23 mouse cellular contexts compared by ENCODE assay signal in genomic region chr2:30938574-30938991, GRCm38 (mm10). TPM values are rescaled to one million over a fixed set of nuclear protein-coding genes. Genes with fewer than 3 reads are reported as not detected.
DNase-seq lines count a peak whose midpoint lies in the region; ATAC-seq and TF ChIP-seq lines count a peak whose summit lies in the region.
"Had no signal": no experiment of that assay in that cellular context is flagged by ENCODE, and none has a peak within 500 bp of the region (broad histone marks: within the 10 kb centered on the region; RNA-seq: fewer than 3 reads in every experiment).

No protein-coding gene starts in this region.

- H3K27ac ChIP-seq in stomach, embryonic 15.5 days, result peak overlapping the region; percentile 23; the same call in 1 of the 2 replicates
- H3K27ac ChIP-seq: forebrain, embryonic 12.5 days; heart, embryonic 13.5 days; hindbrain, embryonic 15.5 days had no signal

- no peaks in the 10 kb centered on the region for H3K36me3 ChIP-seq in E14TG2a.4 (ENCODE audit: insufficient read depth, low read length)
- H3K36me3 ChIP-seq in stomach, embryonic 15.5 days, result no peaks in the 10 kb centered on the region
- H3K36me3 ChIP-seq: forebrain, embryonic 12.5 days; G1E; heart, embryonic 13.5 days; hindbrain, embryonic 15.5 days had no signal

- DNase-seq in ES-CJ7 (ENCODE audit: low read depth, low spot score), result peak; percentile 93
- peak; percentile 98 for DNase-seq in R1 (ENCODE audit: low read depth, low spot score)
- no peak for DNase-seq in gastrocnemius, postnatal 14 days
- no peak for DNase-seq in lung, adult 18-20 months
- no peak for DNase-seq in gastrocnemius, adult 18-20 months (ENCODE audit: low spot score)
- DNase-seq in MN1 (ENCODE audit: low spot score), result no peak
- DNase-seq: adrenal gland, postnatal 14 days; B cell, adult 2 months; cerebellum, adult 18-20 months; cerebellum, postnatal 10 days; gastrocnemius, postnatal 36 days; heart, adult 11 months; heart, postnatal 36 days; kidney, adult 11 months had no signal

- no peaks in the 10 kb centered on the region for H3K9me3 ChIP-seq in E14TG2a.4 (ENCODE audit: low read length)
- no peaks in the 10 kb centered on the region for H3K9me3 ChIP-seq in stomach, embryonic 15.5 days
- H3K9me3 ChIP-seq: forebrain, embryonic 12.5 days; G1E; heart, embryonic 13.5 days; hindbrain, embryonic 15.5 days had no signal

- H3K4me1 ChIP-seq in E14TG2a.4 (replicated peaks; ENCODE audit: low read depth, low read length), result peaks cover 67% of the 10 kb centered on the region
- H3K4me1 ChIP-seq in stomach, embryonic 15.5 days, result no peaks in the 10 kb centered on the region
- H3K4me1 ChIP-seq: hindbrain, embryonic 15.5 days had no signal

- no peak for TF ChIP-seq CTCF in E14TG2a.4 (conservative IDR thresholded peaks at IDR 0.05; ENCODE audit: low read length)

- peak overlapping the region; percentile 78 for H3K4me3 ChIP-seq in E14TG2a.4 (replicated peaks; ENCODE audit: low read length)
- no peak overlapping the region for H3K4me3 ChIP-seq in stomach, embryonic 15.5 days (replicated peaks)
- H3K4me3 ChIP-seq: forebrain, embryonic 12.5 days; heart, embryonic 13.5 days; hindbrain, embryonic 15.5 days had no signal

- H3K27me3 ChIP-seq in E14TG2a.4 (ENCODE audit: insufficient read depth, low read length), result no peaks in the 10 kb centered on the region
- H3K27me3 ChIP-seq in stomach, embryonic 15.5 days (replicated peaks), result no peaks in the 10 kb centered on the region
- H3K27me3 ChIP-seq: forebrain, embryonic 12.5 days; hindbrain, embryonic 15.5 days had no signal

- H3K9ac ChIP-seq in stomach, embryonic 15.5 days, result no peak overlapping the region
- H3K9ac ChIP-seq: forebrain, embryonic 12.5 days; heart, embryonic 13.5 days; hindbrain, embryonic 15.5 days had no signal

- WGBS in stomach, embryonic 15.5 days, result 40% methylated on average over 4 of the region's 4 CpGs

- no peak for ATAC-seq in stomach, embryonic 15.5 days (ENCODE audit: insufficient read depth, low FRiP score, low read depth)
- ATAC-seq: activated CD4-positive, CD25-positive, alpha-beta regulatory T cell, adult 4 months; CD4-positive, CD25-positive, alpha-beta regulatory T cell, adult 4 months; forebrain, embryonic 16.5 days had no signal

- H3K4me2 ChIP-seq in stomach, embryonic 15.5 days, result no peak overlapping the region
- H3K4me2 ChIP-seq: forebrain, embryonic 12.5 days; heart, embryonic 13.5 days; hindbrain, embryonic 15.5 days had no signal

- intact Hi-C loops in gastrocnemius, postnatal 14 days (cut with DNase I; ENCODE audit: low total_unique reads), result loop anchor here (5.0 kb wide), 1 partner anchor 111 kb away; no protein-coding TSS in a partner anchor

RNA-seq across cellular contexts. Expression of gene Ptges, which starts 8.9 kb away (rescaled TPM):
- polyA plus RNA-seq in stomach, embryonic 15.5 days (2015; fragmentation: Nextera tagmentation; extraction: Ambion mirVana), result 6.7 and 9.0 TPM in 2 replicates
- 1 to 10 TPM; 6.3 to 9.7 TPM for total RNA-seq in gastrocnemius, postnatal 14 days (2021)
- total RNA-seq in gastrocnemius, adult 18-20 months (2021), result 1 to 10 TPM; 2.9 to 4.0 TPM
- polyA plus RNA-seq: CD4-positive, CD25-positive, alpha-beta regulatory T cell, adult 4 months; G1E had no signal

RNA-seq across cellular contexts. Expression of gene Tor1b, which starts 14.2 kb away (rescaled TPM):
- 30.6 and 31.1 TPM in 2 replicates for polyA plus RNA-seq in stomach, embryonic 15.5 days (2015; fragmentation: Nextera tagmentation; extraction: Ambion mirVana)
- 10 to 100 TPM; 17.7 to 18.7 TPM for total RNA-seq in gastrocnemius, postnatal 14 days (2021)
- 10 to 100 TPM; 21.7 to 24.6 TPM for total RNA-seq in gastrocnemius, adult 18-20 months (2021)

RNA-seq across cellular contexts. Expression of gene Tor1a, which starts 29.1 kb away (rescaled TPM):
- polyA plus RNA-seq in stomach, embryonic 15.5 days (2015; fragmentation: Nextera tagmentation; extraction: Ambion mirVana), result 73.9 and 74.5 TPM in 2 replicates
- total RNA-seq in gastrocnemius, postnatal 14 days (2021), result 10 to 100 TPM; 11.2 to 11.7 TPM
- total RNA-seq in gastrocnemius, adult 18-20 months (2021), result 1 to 10 TPM; 6.4 to 7.1 TPM

RNA-seq across cellular contexts. Expression of gene BC005624, which starts 43.4 kb away (rescaled TPM):
- polyA plus RNA-seq in stomach, embryonic 15.5 days (2015; fragmentation: Nextera tagmentation; extraction: Ambion mirVana), result 53.8 TPM in 2 replicates
- total RNA-seq in gastrocnemius, postnatal 14 days (2021), result 10 to 100 TPM; 16.1 to 17.4 TPM
- 10 to 100 TPM; 27.0 to 31.3 TPM for total RNA-seq in gastrocnemius, adult 18-20 months (2021)

RNA-seq across cellular contexts. Expression of gene Usp20, which starts 43.5 kb away (rescaled TPM):
- 17.4 and 19.0 TPM in 2 replicates for polyA plus RNA-seq in stomach, embryonic 15.5 days (2015; fragmentation: Nextera tagmentation; extraction: Ambion mirVana)
- total RNA-seq in gastrocnemius, postnatal 14 days (2021), result 10 to 100 TPM; 11.6 to 13.1 TPM
- 10 to 100 TPM; 12.0 to 12.1 TPM for total RNA-seq in gastrocnemius, adult 18-20 months (2021)

Comparison
In these comparisons a context has a peak if more than half of its experiments do, and no peak if none do; other contexts are left out.
1. DNase-seq: peak in ES-CJ7 (single experiment) and R1 (single experiment); none in gastrocnemius, postnatal 14 days (single experiment), lung, adult 18-20 months (0 of 2), gastrocnemius, adult 18-20 months (single experiment) and MN1 (single experiment).